Mouse (Mus musculus) thymus, postnatal 4 days (tissue): ENCODE measurements around the gene Sphk2.

Experiments used
- DNase-seq: peaks from one replicate; pipeline ENCODE4 v3.0.0; 2021

The Sphk2 gene

GRCm38 (mm10) chr7:45717918-45718297, at the start of gene Sphk2:
Gene Sphk2 (minus strand): TSS chr7:45718002.
- peak; percentile 99 for DNase-seq

- no peak for DNase-seq
Observed at GRCm38 (mm10) chr7:45767500-45767899, 49.7 kb upstream of the Sphk2 start.

- no peak for DNase-seq
Observed at GRCm38 (mm10) chr7:45766764-45767163, 49.0 kb upstream of the Sphk2 start.

- DNase-seq: no peak
Observed at GRCm38 (mm10) chr7:45765995-45766394, 48.2 kb upstream of the Sphk2 start.

- DNase-seq: peak; percentile 57
Observed at GRCm38 (mm10) chr7:45760151-45760550, 42.3 kb upstream of the Sphk2 start.

GRCm38 (mm10) chr7:45759400-45759799, 41.6 kb upstream of the Sphk2 start:
- peak; percentile 79 for DNase-seq

GRCm38 (mm10) chr7:45755703-45756102, 37.9 kb upstream of the Sphk2 start:
- no peak for DNase-seq

GRCm38 (mm10) chr7:45750162-45750561, 32.4 kb upstream of the Sphk2 start:
- DNase-seq: no peak

- no peak for DNase-seq
Observed at GRCm38 (mm10) chr7:45749401-45749800, 31.6 kb upstream of the Sphk2 start.

GRCm38 (mm10) chr7:45748110-45748509, 30.3 kb upstream of the Sphk2 start:
- no peak for DNase-seq

GRCm38 (mm10) chr7:45747450-45747849, 29.6 kb upstream of the Sphk2 start:
- no peak for DNase-seq

- DNase-seq: peak; percentile 50
Observed at GRCm38 (mm10) chr7:45746518-45746917, 28.7 kb upstream of the Sphk2 start.

GRCm38 (mm10) chr7:45744387-45744786, 26.6 kb upstream of the Sphk2 start:
- peak; percentile 61 for DNase-seq

- DNase-seq: peak; percentile 51
Observed at GRCm38 (mm10) chr7:45742338-45742737, 24.5 kb upstream of the Sphk2 start.

GRCm38 (mm10) chr7:45741777-45742176, 24.0 kb upstream of the Sphk2 start:
- peak; percentile 57 for DNase-seq

GRCm38 (mm10) chr7:45741308-45741707, 23.5 kb upstream of the Sphk2 start:
- no peak for DNase-seq

- DNase-seq: no peak
Observed at GRCm38 (mm10) chr7:45739820-45740219, 22.0 kb upstream of the Sphk2 start.

- DNase-seq: peak; percentile 91
Observed at GRCm38 (mm10) chr7:45739162-45739763, 21.5 kb upstream of the Sphk2 start.

GRCm38 (mm10) chr7:45733477-45733876, 15.7 kb upstream of the Sphk2 start:
- DNase-seq: peak; percentile 79

GRCm38 (mm10) chr7:45730727-45731431, 13.1 kb upstream of the Sphk2 start:
- peak; percentile 84 for DNase-seq

- no peak for DNase-seq
Observed at GRCm38 (mm10) chr7:45727625-45728024, 9.8 kb upstream of the Sphk2 start.

- no peak for DNase-seq
Observed at GRCm38 (mm10) chr7:45726419-45726818, 8.6 kb upstream of the Sphk2 start.

GRCm38 (mm10) chr7:45725713-45726112, 7.9 kb upstream of the Sphk2 start, which contains the start of gene Spaca4:
Gene Spaca4 (minus strand): TSS chr7:45725813.
- no peak for DNase-seq

- no peak for DNase-seq
Observed at GRCm38 (mm10) chr7:45725151-45725550, 7.3 kb upstream of the Sphk2 start.

- DNase-seq: no peak
Observed at GRCm38 (mm10) chr7:45723781-45724180, 6.0 kb upstream of the Sphk2 start.
